Mouse (Mus musculus) cerebellum, adult 8-10 months (tissue): ENCODE measurements at regions not wholly inside any gene's neighbourhood (a gene's known extent, or its start where the extent isn't known, plus 50 kb on each side); places are given as distances from the start of the nearest gene placed in this dataset.

Experiments used
- DNase-seq: peaks from one replicate; pipeline ENCODE4 v3.0.0; 2022

DNA sequence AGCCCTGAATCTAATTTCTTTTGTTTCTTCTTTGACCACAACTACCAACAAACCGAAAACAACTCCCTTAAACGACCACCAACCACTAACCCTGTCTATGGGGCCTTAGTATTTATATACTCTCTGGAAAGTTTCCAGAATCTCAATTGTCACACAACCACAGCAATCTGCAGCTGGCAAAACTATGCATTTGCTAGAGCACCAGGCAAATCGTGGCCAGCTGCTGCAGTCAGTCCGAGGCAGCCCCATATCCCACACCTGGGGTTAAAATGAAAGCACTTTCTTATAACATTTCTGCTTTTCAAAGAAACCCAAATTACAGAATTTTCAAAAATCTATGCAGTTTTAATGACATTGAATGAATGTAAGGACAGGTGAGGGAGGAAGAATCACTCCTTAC is 63.8 kb upstream of the Thpo start:
- DNase-seq, result no peak

DNA sequence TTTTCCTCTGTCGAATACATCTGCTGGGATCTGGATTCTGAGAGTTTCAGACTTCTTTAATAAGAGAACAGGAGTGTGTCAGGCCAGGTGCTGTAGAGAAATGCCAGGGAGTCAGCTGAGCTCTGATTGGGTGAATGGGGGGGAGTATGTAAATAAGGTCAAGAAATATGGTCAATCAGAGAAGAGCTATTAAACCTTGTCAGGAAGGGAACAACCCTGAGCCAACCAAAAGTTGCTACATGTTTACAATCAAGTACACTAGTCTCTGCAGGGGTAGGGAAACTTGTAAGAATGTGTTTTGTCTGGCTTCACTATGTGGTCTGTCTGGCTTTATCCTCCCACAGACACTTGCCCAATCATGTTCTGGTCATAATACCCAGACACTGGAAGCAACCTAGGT is 60.4 kb upstream of the Thpo start:
- no peak for DNase-seq
